Mouse (Mus musculus) intestine, embryonic 14.5 days (tissue): Measurements from ENCODE around the gene Mms19. TPM values are rescaled to one million over a fixed set of nuclear protein-coding genes. Genes with fewer than 3 reads are reported as not detected.
A peak's percentile ranks its signal among the peaks of the same experiment; 100 is the strongest.

Source experiments
- ATAC-seq: fragments of 200-750 bp; cut with Nextera tagmentation; replicated peaks from 2 replicates; pipeline ENCODE4 v1.8.0; 2017; ENCODE audit warnings: low read depth, moderate number of reproducible peaks, moderate TSS enrichment, moderate library complexity; ENCODE audit not compliant: low FRiP score, low TSS enrichment
- DNase-seq: peaks from one replicate; pipeline ENCODE4 v3.0.0-alpha.2; 2018; ENCODE audit warnings: low spot score
- H3K27ac ChIP-seq: fragments of 300-500 bp; sonication (generic); 2 replicates; pipeline ENCODE4 v1.5.1; 2014; ENCODE audit warnings: low read depth, mild to moderate bottlenecking, control low read depth
- H3K27me3 ChIP-seq: fragments of 300-500 bp; sonication (generic); replicated peaks from 2 replicates; pipeline ENCODE4 v1.6.1; 2014; ENCODE audit warnings: low read length, control low read depth; ENCODE audit not compliant: control insufficient read depth, insufficient read depth
- H3K36me3 ChIP-seq: fragments of 300-500 bp; sonication (generic); 2 replicates; pipeline ENCODE4 v1.6.1; 2014; ENCODE audit warnings: low read length, control low read depth; ENCODE audit not compliant: control insufficient read depth, insufficient read depth
- H3K4me1 ChIP-seq: fragments of 300-500 bp; sonication (generic); replicated peaks from 2 replicates; pipeline ENCODE4 v1.6.1; 2014; ENCODE audit warnings: low read length, control low read depth, mixed read lengths; ENCODE audit not compliant: control insufficient read depth, insufficient read depth
- H3K4me2 ChIP-seq: fragments of 300-500 bp; sonication (generic); 2 replicates; pipeline ENCODE4 v1.6.1; 2014; ENCODE audit warnings: low read length
- H3K4me3 ChIP-seq: fragments of 300-500 bp; sonication (generic); 2 replicates; pipeline ENCODE4 v1.5.1; 2014; ENCODE audit warnings: low read depth, low read length, control low read depth, mixed read lengths
- H3K9ac ChIP-seq: fragments of 300-500 bp; sonication (generic); 2 replicates; pipeline ENCODE4 v1.6.1; 2014; ENCODE audit warnings: mild to moderate bottlenecking, low read length
- H3K9me3 ChIP-seq: fragments of 300-500 bp; sonication (generic); 2 replicates; pipeline ENCODE4 v1.6.1; 2016; ENCODE audit warnings: low read length, control low read depth; ENCODE audit not compliant: control insufficient read depth
- WGBS: fragments of 180-500 bp; shearing (Covaris S2); extraction: QIAGEN DNeasy Blood & Tissue Kit; methylation state at CpG from one replicate; pipeline ENCODE4 v1.1.7; 2014; 5-methylcytosine and 5-hydroxymethylcytosine counted together
- polyA plus RNA-seq: library from polyadenylated mRNA; unstranded; fragments of >200 nt; fragmentation: Nextera tagmentation; extraction: Ambion mirVana; gene quantifications from 2 replicates; pipeline ENCODE4 v1.2.1, GENCODE M21; 2014

Mms19 gene
- polyA plus RNA-seq, 1 experiment from 2014 or later, result 36.3 TPM

DNA sequence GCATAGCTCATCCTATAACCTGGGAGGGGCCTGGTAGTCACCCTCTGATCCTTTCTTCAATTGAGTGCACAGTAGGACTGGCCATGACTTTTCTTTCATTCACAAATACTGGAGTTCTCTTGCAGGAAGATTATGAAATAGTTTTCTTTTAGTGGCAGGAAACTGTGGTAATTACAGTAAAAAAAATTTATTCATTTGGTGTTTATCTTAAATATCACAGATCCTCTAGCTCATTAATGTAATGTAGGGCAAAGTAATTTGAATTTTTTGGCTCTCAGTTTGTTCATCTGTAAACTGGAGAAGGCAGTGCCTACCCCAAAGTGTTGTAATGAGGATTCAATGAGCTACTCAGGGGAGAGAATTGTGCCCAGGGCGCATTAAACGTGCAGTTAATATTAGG lies 12.0 kb upstream of the Mms19 start:
- no peaks in the 10 kb centered on the region for H3K36me3 ChIP-seq
- H3K4me3 ChIP-seq, result no peak overlapping the region
- no peaks in the 10 kb centered on the region for H3K4me1 ChIP-seq
- ATAC-seq (no peak), DNase-seq (no peak)
- no peak overlapping the region for H3K27ac ChIP-seq
- no peaks in the 10 kb centered on the region for H3K27me3 ChIP-seq
- no peaks in the 10 kb centered on the region for H3K9me3 ChIP-seq
- no peak overlapping the region for H3K9ac ChIP-seq
- H3K4me2 ChIP-seq, result no peak overlapping the region
- 71% methylated on average over 2 of the region's 2 CpGs for WGBS

DNA sequence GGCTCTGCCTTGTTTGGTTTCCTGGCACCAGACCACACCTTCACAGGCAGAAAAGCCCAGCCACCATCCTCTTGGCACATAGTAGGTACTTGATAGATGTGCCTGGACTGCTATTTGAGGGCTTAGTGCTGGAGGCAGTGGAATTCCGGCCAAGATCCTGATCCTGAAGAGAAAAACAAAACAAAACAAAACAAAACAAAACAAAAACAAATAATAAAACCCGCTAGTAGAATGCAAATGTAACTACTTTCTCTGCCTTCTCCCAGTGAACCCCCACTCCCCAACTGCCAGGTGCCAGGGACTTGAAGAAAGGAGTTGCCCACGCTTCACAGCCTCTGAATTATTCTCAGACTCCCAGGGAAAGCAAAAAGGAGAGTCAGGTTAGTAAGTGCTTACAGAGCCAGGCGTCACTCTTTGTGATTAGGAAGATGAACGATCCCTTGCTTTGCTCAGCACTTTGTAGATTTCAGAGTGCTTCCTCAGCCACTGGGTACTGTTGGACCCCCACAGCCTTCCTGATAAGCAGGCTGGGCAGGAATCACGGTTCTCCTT lies 11.0 kb upstream of the Mms19 start:
- Histone ChIP-seq H3K9me3 (no peaks in the 10 kb centered on the region), H3K27ac (no peak overlapping the region), H3K9ac (no peak overlapping the region), H3K27me3 (no peaks in the 10 kb centered on the region), H3K4me3 (no peak overlapping the region), H3K36me3 (no peaks in the 10 kb centered on the region), H3K4me1 (no peaks in the 10 kb centered on the region), H3K4me2 (no peak overlapping the region)
- no peak for ATAC-seq
- no peak for DNase-seq
- 44% methylated on average over 6 of the region's 6 CpGs for WGBS

DNA sequence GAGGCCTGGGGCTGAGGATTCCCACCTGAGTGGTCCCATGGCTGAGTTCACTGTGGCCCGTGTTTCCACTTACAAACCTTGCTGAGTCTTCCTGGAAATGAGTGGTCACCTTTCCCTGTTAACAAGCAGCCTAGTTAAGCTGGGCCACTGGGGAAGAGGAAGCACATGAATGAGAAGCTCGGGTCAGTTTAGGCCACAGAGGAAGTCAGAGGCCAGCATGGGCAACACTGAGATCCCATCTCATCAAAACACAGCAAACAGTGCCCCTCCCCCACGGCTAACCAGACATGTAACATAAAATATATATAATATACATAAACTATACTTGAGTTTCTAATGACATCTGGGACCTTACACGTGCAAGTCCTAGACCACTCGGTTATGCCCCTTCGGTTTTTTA lies 8.9 kb upstream of the Mms19 start:
- Histone ChIP-seq H3K4me2 (no peak overlapping the region), H3K4me1 (no peaks in the 10 kb centered on the region), H3K27ac (no peak overlapping the region), H3K9me3 (no peaks in the 10 kb centered on the region), H3K27me3 (no peaks in the 10 kb centered on the region), H3K9ac (no peak overlapping the region), H3K4me3 (no peak overlapping the region), H3K36me3 (no peaks in the 10 kb centered on the region)
- DNase-seq (no peak), ATAC-seq (no peak)
- WGBS, result 73% methylated on average over 6 of the region's 6 CpGs

DNA sequence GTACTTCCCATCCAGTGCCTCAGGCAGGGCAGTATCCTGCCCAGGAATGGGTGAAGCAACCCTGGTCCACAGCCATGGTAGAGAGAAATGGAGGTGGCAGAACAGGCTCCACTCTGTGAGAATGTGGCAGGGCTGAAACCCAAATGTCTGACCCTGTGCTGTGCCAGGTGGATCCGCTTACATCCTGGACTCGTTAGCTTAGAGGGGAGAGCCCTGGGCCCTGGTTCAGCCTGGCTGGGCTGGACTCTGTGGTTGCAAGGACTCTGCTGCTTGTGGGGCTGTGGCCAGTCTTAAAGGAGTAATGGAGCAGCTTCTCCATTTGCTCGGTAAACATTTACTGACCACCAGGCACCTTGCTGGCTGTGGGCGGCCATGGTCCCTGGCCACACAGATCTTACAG lies 6.2 kb upstream of the Mms19 start:
- Histone ChIP-seq H3K9ac (no peak overlapping the region), H3K27me3 (no peaks in the 10 kb centered on the region)
- WGBS, result 84% methylated on average over 4 of the region's 4 CpGs

DNA sequence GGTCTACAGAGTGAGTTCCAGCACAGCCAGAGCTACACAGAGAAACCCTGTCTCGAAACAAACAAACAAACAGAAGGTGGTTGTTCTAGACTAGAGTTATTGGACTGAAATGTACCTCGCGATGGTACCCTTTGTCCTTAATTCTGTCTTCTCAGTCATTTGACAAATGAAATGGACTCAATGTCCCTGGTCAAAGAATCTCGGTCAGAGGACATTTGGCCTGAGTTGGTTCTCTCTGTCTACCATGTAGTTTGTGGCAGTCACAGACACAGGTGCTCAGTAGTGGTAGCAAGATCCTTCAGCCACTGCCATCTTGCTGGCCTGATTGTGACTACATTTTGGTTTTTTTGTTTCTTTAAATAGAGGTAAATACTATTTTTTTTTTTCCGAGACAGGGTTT lies 5.0 kb upstream of the Mms19 start:
- WGBS, result 95% methylated on average over 5 of the region's 5 CpGs
- H3K36me3 ChIP-seq, result no peaks in the 10 kb centered on the region
- H3K4me3 ChIP-seq, result no peak overlapping the region
- no peak overlapping the region for H3K27ac ChIP-seq
- peaks cover 4% of the 10 kb centered on the region; the same call in 1 of the 2 replicates for H3K4me1 ChIP-seq
- no peak overlapping the region for H3K9ac ChIP-seq
- DNase-seq (no peak), ATAC-seq (no peak)
- H3K27me3 ChIP-seq, result no peaks in the 10 kb centered on the region
- no peaks in the 10 kb centered on the region for H3K9me3 ChIP-seq
- H3K4me2 ChIP-seq, result no peak overlapping the region

More for the DNA sequence above, 6.2 kb upstream of the Mms19 start:
- ATAC-seq, result no peak
- H3K9me3 ChIP-seq, result no peaks in the 10 kb centered on the region
- no peak for DNase-seq
- H3K36me3 ChIP-seq, result no peaks in the 10 kb centered on the region
- peaks cover 4% of the 10 kb centered on the region; the same call in 1 of the 2 replicates for H3K4me1 ChIP-seq
- H3K4me2 ChIP-seq, result no peak overlapping the region
- H3K27ac ChIP-seq, result no peak overlapping the region
- no peak overlapping the region for H3K4me3 ChIP-seq

DNA sequence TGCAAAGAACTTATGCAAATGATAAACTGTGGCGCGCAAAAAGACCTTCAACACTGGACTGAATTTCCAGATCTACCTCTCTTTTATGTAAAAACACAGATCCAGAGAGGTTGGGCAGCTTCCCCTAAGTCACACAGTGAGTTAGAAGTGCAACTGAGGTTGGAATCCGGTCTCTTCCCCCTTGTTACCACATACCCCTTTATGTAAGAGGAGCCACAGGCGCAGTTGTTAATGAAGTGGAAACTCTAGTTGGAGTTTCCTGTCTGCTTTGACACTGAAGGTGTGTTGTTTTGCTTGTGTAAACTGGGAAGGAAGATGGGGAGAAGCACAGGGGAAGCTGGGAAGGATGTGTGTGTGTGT lies 1.8 kb upstream of the Mms19 start:
- peaks cover 11% of the 10 kb centered on the region for H3K4me1 ChIP-seq
- peak overlapping the region; percentile 79; the same call in 1 of the 2 replicates for H3K9ac ChIP-seq
- H3K9me3 ChIP-seq, result no peaks in the 10 kb centered on the region
- peak overlapping the region; percentile 85 for H3K4me2 ChIP-seq
- no peaks in the 10 kb centered on the region for H3K27me3 ChIP-seq
- DNase-seq (no peak), ATAC-seq (no peak)
- WGBS, result 9% methylated on average over 4 of the region's 4 CpGs
- peak overlapping the region; percentile 72 for H3K4me3 ChIP-seq
- no peaks in the 10 kb centered on the region for H3K36me3 ChIP-seq
- H3K27ac ChIP-seq, result no peak overlapping the region

DNA sequence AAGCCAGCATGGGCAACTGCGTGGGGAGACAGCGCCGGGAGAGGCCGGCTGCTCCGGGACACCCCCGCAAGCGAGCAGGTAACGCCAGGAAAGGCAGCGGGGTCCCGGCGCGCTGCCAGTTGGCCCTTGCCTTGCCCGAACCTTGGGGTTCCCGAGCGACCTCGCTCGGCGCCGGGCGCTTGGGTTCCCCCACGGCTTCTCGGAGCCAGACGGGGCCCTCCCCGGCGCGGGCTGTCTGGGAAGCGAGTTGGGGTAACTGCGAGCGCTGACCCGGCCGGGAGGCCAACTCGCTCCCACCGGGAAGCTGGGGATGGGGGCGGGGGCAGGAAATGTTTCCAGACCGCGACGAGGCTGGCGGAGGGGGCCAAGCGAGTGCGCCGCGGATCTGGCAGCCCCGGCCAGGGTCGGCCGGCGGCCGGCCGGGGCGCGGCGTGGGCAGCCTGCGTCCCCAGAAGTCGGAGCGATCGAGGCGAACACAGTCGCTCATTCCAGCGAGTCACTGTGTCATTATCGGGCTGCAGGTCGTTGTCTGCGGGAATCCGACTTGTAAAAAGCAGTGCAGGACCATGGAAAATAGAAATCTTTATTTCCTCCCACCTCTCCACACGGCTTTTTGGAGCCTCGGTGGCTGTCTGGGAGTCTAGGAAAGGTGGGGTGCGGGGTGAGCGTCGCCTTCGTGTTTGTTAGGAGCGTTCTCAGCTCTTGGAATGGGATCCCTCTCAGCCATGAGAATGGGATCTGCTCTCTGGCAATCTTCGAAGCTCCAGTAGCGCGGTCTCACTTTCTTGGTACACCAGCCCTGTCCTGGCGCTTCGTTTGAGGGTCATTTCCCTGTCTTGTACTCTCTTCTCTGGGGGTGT lies 1.2 kb upstream of the Mms19 start:
- Histone ChIP-seq H3K9ac (peak overlapping the region; percentile 79), H3K4me1 (peaks cover 11% of the 10 kb centered on the region), H3K4me2 (peak overlapping the region; percentile 85), H3K36me3 (no peaks in the 10 kb centered on the region), H3K27ac (peak overlapping the region; percentile 80), H3K27me3 (no peaks in the 10 kb centered on the region), H3K4me3 (peak overlapping the region; percentile 72), H3K9me3 (no peaks in the 10 kb centered on the region)
- DNase-seq, result peak; percentile 81
- WGBS, result under 1% methylated on average over 72 of the region's 74 CpGs
- no peak for ATAC-seq

DNA sequence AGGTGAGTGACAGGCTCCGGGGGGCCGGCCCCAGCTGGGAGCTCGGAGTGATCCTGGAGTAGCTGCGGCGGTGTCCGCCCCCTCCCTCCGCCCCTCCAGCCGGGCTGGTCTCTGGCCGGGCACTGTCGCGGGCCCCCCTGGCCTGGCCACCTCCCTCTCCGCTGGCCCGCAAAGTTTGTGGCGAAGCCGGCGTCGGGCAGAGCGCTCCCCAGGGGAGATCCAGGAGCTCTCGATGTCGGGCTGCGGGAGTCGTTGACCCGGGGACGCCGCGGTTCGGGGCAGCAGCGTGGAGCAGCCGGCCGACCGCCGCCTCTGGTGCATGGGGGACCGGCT lies 604 bp upstream of the Mms19 start, which contains the start of gene Ubtd1:
TSS of gene Ubtd1 (plus strand) at position 169 of the 333 bp plus-strand sequence.
- Histone ChIP-seq H3K27ac (peak within 1 kb of the TSS; percentile 83), H3K9ac (peak within 1 kb of the TSS; percentile 79), H3K4me1 (peaks cover 11% of the 10 kb centered on the region), H3K27me3 (no peaks in the 10 kb centered on the region), H3K9me3 (no peaks in the 10 kb centered on the region), H3K4me2 (peak within 1 kb of the TSS; percentile 85), H3K36me3 (no peaks in the 10 kb centered on the region), H3K4me3 (peak within 1 kb of the TSS; percentile 72)
- ATAC-seq (no peak), DNase-seq (no peak)
- 0% methylated on average over 26 of the region's 33 CpGs for WGBS
